Mouse (Mus musculus): ENCODE measurements around the gene Pla2g4a.

GRCm38 (mm10) chr1:149929140-149929539 is 31.9 kb downstream of the Pla2g4a start:
- TF ChIP-seq CTCF (IDR thresholded peaks at IDR 0.05; ENCODE audit: borderline replicate concordance, insufficient read depth, low read length) (no peak), POLR2A (IDR thresholded peaks at IDR 0.05; ENCODE audit: low read depth, low read length) (no peak)

Measured in embryonic fibroblast, embryonic 13.5 days (primary cell).